Mouse (Mus musculus): ENCODE measurements around the gene 1600014C10Rik. TPM values are rescaled to one million over a fixed set of nuclear protein-coding genes. Genes with fewer than 3 reads are reported as not detected.

The 1600014C10Rik gene
- total RNA-seq (2022): 10 to 100 TPM; 25.9 to 32.4 (median 27.0) TPM

GRCm38 (mm10) chr7:38182962-38183687 is at the start of gene 1600014C10Rik:
1600014C10Rik (plus strand) TSS chr7:38183217.
- DNase-seq (ENCODE audit: low spot score in 2 of 2): no peak

DNA sequence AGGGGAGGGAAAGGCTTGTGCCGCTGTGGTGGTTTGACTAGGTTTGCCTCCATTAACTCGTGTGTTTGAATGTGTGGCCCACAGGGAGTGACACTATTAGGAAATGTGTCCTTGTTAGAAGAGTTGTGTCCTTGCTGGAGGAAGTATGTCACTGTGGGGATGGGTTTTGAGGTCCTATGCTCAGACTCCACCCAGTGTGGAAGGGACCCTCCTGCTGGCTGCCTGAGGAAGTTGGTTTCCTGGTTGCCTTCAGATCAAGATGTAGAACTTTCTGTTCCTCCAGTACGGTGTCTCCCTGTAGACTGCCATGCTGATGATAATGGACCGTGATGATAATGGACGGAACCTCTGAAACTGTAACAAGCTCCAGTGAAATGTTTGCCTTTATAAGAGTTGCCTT is 48.5 kb upstream of the 1600014C10Rik start:
- DNase-seq (ENCODE audit: low spot score in 2 of 2): no peak

- DNase-seq (ENCODE audit: low spot score in 2 of 2): no peak
These were observed 42.7 kb upstream of the 1600014C10Rik start for GRCm38 (mm10) chr7:38140324-38140723.

GRCm38 (mm10) chr7:38141747-38142545 is 41.1 kb upstream of the 1600014C10Rik start:
- peak; percentile 59 to 70 for DNase-seq (ENCODE audit: low spot score in 2 of 2)

- no peak for DNase-seq (ENCODE audit: low spot score in 2 of 2)
These were observed 35.5 kb upstream of the 1600014C10Rik start for GRCm38 (mm10) chr7:38147477-38147876.

DNA sequence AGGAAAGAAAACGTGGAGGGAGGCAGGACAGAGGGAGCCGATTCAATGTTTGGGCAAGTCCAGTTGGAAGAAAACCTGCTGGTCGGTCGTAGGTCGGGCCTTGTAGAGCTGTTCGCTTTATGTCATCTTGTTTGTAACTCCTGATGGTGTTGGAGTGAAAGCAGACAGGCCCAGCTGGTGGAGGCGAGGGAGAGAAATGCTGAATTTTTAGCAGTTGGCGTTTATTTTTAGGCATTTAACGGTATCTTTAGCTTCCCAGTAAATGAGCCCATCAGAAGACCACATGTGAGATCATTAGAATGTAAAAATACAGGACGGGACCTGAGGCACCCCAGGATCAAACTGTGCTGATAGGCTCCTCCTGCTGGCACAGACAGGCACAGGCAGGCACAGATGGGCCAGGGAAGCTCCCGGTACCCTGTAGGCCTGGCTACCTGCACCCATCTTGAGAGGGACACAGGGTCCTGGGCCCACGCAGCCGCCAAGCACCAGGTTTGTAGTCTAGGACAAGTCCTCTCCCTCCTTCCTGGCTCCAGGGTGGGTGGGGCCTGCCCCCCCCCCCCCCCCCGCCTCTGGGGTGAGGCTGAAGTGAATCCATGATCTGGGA is 31.2 kb upstream of the 1600014C10Rik start:
- no peak for DNase-seq (ENCODE audit: low spot score in 2 of 2)

- no peak for DNase-seq (ENCODE audit: low spot score in 2 of 2)
These were observed 30.4 kb upstream of the 1600014C10Rik start for GRCm38 (mm10) chr7:38152571-38152970.

- DNase-seq (ENCODE audit: low spot score in 2 of 2): no peak
These were observed 27.2 kb upstream of the 1600014C10Rik start for GRCm38 (mm10) chr7:38155829-38156228.

DNA sequence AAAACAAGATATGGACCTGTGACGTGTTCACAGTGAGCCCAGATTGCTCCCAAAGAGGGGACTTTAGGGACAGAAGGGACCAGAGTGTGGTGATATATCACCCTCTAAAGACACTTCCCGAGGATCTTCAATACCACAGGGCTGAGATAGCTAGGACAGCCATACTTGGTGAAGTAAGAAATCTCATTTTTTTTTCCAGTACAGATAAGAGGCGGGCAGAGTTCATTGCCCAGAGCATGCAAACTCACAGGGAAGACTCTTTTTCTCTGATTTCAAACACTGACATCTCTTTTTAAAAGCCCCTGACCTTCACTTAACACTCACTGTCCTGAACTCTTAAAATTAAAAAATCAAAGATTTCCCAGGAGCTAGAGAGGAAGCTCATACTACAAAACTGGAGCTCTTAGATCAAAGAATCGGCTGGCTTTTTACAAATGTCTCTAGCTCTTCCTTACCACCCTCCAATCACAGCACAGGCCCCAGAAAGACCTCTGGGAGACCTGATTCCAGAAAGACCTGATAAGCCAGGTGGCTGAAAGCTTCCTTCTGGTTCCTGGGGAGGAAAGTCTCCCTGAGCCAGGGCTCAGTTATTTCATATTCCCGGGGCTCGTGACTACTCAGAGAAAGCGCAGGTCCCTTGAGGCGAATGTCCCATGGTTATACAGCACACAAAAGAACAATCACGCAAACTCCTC is 24.1 kb upstream of the 1600014C10Rik start:
- no peak for DNase-seq (ENCODE audit: low spot score in 2 of 2)

- DNase-seq (ENCODE audit: low spot score in 2 of 2): no peak
These were observed 21.6 kb upstream of the 1600014C10Rik start for GRCm38 (mm10) chr7:38161438-38161837.

- no peak for DNase-seq (ENCODE audit: low spot score in 2 of 2)
These were observed 19.5 kb upstream of the 1600014C10Rik start for GRCm38 (mm10) chr7:38163433-38164050.

DNA sequence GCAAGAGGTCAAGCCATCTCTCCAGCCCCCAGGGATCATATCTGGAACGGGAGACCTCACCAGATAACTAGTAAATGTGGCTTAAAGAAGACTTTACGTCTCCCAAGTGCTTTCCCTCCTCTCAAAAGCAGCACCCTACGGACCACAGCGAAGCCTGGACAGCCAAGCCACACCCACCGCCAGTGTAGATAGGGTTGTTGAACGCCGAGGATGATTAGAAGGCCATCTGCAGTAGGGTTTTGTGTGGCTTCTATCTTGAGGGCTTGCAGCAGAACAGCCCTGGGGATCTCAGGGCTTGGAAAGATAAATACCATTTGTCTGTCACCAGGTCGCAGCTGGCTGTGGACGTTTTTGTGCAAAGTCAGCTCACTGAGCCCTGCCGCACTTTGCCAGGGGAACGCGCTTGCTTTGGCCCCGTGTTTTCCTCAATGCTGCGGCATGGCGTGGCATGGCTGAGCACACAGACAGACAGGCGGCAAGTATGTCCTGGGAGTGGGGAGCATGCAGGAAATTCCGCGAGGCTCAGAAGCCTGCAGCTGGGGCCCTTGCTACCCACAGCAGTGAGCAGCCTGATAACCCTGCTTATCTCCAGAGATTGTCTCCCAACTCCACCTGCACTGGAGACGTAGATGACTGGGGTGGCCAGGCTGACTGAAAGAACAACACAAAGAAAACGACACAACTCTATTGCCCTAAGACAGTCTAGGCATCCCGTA is 15.9 kb upstream of the 1600014C10Rik start:
- no peak for DNase-seq (ENCODE audit: low spot score in 2 of 2)

DNA sequence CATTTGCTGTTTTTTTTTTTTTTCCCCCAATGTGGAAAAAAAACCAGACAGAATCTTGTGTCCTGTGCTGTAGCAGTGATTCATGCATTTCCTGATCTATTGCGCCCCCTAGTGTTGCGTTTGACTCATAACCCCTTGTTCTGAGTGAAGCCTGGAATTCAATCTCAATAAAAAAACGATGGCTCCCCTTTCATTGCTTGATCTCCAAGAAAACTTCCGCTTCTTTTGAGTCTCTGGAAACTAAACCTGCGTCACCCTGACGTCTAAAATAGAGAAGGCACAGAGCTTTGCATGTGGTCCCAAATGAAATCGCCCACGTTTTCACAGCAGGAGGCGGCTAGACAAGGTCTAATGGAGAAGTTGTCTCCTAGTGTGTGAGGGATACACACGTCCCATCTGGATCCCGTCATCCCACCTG is 15.3 kb upstream of the 1600014C10Rik start:
- DNase-seq (ENCODE audit: low spot score in 2 of 2): no peak

DNA sequence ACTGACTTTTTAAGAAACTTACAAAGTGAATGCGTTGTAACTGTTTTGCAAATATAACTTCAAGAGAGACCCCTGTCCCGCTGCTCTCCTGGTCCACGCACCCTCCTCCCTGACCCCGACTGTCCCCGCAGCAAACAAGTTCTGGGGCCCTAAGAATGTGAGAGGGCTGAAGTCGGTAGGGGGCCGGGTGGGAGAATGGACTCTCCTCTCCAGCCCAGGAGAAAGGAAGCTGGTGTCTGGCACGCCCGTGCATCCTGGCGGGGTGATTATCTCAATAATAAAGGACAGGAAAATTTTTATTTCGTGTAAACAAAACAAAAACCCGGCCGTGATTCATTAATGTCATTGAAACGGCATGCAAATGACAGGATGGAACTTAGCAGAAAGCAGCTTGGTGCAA is 9.1 kb upstream of the 1600014C10Rik start:
- DNase-seq (ENCODE audit: low spot score in 2 of 2): no peak

DNA sequence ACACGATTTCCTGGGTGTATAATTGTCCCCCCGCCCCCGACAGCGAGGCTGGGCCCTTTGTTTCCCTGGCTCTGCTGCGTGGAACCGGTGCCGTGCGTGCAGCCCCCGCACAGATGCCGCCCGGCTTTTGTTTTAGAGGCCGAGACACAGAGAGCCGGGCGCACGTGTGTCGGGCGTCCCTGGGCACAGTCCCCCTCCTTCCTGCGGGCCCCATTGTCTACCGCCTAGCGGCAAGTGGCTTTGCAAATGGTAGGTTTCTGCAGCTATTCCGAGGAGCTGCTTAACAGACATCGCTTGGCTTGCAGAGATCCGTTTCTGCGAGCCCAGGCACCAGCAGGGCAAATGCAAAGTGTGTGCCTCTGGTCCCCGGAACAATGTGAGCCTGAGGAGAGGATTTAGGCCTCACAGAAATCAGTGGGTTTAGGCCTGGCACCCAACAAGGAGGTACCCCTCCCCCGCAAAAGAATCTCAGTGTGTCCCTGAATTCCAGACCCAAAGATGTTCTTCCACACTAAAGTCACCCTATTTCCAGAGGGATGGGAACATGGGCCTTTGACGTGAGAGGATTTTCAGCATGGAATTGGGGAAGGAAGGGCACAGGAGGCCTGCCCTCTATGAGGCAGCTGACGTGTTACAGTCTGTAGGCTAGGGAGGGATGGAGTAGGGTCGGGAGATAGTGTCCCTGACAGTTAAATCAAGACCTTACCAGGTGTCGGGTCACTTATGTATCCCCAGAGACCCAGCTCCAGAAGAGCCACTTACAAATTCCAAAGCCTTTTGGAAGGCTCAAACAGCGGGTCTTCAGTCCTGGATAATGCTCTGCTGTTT is 8.5 kb upstream of the 1600014C10Rik start:
- DNase-seq (ENCODE audit: low spot score in 2 of 2): no peak

DNA sequence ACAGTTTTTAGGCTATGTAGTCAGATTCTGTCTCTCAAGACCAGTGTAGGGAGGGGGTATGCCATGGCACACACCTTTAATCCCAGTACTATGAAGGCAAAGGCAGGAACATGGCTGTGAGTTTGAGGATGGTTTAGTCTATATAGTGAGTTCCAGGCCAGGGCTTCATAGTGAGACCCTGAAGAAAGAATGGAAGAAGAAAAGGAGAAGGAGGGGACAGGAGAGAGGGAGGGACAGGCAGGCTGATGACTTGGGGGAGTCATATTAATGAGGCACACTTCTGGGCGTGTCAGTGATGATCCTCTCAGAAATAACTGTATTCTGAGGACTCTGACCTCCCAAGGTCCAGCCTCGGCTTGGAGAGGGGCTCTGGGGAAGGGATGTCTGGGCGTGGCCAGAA is 7.0 kb upstream of the 1600014C10Rik start:
- no peak for DNase-seq (ENCODE audit: low spot score in 2 of 2)

GRCm38 (mm10) chr7:38179896-38180295 is 3.1 kb upstream of the 1600014C10Rik start:
- no peak for DNase-seq (ENCODE audit: low spot score in 2 of 2)

GRCm38 (mm10) chr7:38181366-38181765 is 1.7 kb upstream of the 1600014C10Rik start:
- no peak for DNase-seq (ENCODE audit: low spot score in 2 of 2)

DNA sequence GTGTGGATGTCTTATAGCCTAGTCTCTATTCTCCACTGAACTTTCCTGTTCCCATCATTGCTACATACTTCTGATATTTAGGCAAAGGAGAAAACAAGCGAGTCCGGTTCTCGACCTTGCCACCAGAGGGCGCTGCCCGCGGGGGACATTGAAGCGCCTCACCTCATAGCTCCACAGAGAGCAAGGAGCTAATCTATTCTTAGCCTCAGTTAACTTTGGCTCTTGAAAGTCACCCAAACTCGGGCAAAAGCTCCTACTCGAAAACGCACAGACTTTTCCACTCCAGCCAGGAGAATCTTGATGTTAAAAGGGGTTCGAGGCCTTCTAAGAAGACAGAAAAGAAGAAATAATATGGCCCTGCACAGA is 438 bp upstream of the 1600014C10Rik start:
- DNase-seq (ENCODE audit: low spot score in 2 of 2): peak; percentile 71
